Mouse (Mus musculus) heart, postnatal 0 days (tissue): ENCODE results near the gene Mfap5.
"Not testable (repeated sequence)": the region's sequence is repeated elsewhere in the genome, so short reads cannot be mapped to it uniquely, and the experiment has no call there.

Source experiments
- CTCF ChIP-seq: IDR thresholded peaks from 2 replicates; pipeline ENCODE4 v1.5.1; 2016; ENCODE audit warnings: antibody characterized with exemption, control low read depth, low read depth
- EP300 ChIP-seq: IDR thresholded peaks from 2 replicates; pipeline ENCODE4 v1.6.1; 2016; ENCODE audit warnings: antibody characterized with exemption, low read depth

DNA sequence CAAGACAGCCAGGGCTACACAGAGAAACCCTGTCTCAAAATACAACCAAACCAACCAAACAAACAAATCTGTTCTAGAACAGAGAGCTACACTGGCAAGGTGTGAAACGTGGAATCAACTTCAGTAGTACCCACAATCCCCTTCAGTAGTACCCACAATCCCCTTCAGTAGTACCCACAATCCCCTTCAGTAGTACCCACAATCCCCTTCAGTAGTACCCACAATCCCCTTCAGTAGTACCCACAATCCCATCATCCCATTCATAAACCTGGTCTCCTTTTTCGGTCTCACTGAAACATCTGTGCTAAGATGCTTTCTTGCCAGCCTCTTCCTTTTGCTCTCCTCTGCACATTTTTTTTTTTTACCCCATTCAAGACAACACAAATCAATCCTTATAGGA lies 10.1 kb downstream of the Mfap5 start:
- not testable (repeated sequence) for TF ChIP-seq CTCF, EP300
